Mouse (Mus musculus) midbrain, embryonic 15.5 days (tissue): ENCODE measurements at regions not wholly inside any gene's neighbourhood (a gene's known extent, or its start where the extent isn't known, plus 50 kb on each side); places are given as distances from the start of the nearest gene placed in this dataset.

Source experiments
- ATAC-seq: fragments of 200-750 bp; cut with Nextera tagmentation; replicated peaks from 2 replicates; pipeline ENCODE4 v1.8.0; 2017; ENCODE audit warnings: moderate TSS enrichment
- H3K27ac ChIP-seq: fragments of 300-500 bp; sonication (generic); 2 replicates; pipeline ENCODE4 v1.5.1; 2015; ENCODE audit warnings: mild to moderate bottlenecking, inconsistent platforms
- H3K27me3 ChIP-seq: fragments of 300-500 bp; sonication (generic); replicated peaks from 2 replicates; pipeline ENCODE4 v1.6.1; 2015; ENCODE audit warnings: inconsistent platforms
- H3K36me3 ChIP-seq: fragments of 300-500 bp; sonication (generic); replicated peaks from 2 replicates; pipeline ENCODE4 v1.6.1; 2015; ENCODE audit warnings: inconsistent platforms
- H3K4me1 ChIP-seq: fragments of 300-500 bp; sonication (generic); 2 replicates; pipeline ENCODE4 v1.6.1; 2015; ENCODE audit warnings: inconsistent platforms
- H3K4me2 ChIP-seq: fragments of 300-500 bp; sonication (generic); 2 replicates; pipeline ENCODE4 v1.6.1; 2015; ENCODE audit warnings: inconsistent platforms, mild to moderate bottlenecking, moderate library complexity
- H3K4me3 ChIP-seq: fragments of 300-500 bp; sonication (generic); 2 replicates; pipeline ENCODE4 v1.5.1; 2015; ENCODE audit warnings: mild to moderate bottlenecking, inconsistent platforms
- H3K9ac ChIP-seq: fragments of 300-500 bp; sonication (generic); 2 replicates; pipeline ENCODE4 v1.6.1; 2015; ENCODE audit warnings: mild to moderate bottlenecking, inconsistent platforms
- H3K9me3 ChIP-seq: fragments of 300-500 bp; sonication (generic); 2 replicates; pipeline ENCODE4 v1.6.1; 2016; ENCODE audit warnings: inconsistent platforms
- WGBS: fragments of 180-500 bp; shearing (Covaris S2); methylation state at CpG from one replicate; pipeline ENCODE4 v1.1.7; 2015; ENCODE audit warnings: mixed read lengths; 5-methylcytosine and 5-hydroxymethylcytosine counted together

DNA sequence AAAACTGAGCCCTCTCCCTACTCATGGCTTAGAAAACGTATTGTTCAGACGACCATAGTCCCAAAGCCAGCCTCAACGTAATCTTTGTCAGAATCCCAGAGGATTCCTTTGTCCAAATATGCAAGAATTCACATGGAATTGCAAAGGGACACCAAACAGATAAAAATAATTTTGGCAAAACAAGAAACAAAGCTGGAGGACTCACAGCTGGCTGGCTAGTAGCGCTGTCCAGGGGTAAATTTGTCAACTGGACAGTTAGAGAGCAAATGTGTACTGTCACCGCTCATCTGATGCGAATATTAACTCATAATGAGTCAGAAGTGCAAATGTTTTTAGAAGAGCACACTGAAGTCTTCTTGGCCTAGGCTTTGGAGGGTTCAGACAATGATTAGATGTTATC, 60.5 kb upstream of the Plcl2 start:
- no peak overlapping the region for H3K9ac ChIP-seq
- no peaks in the 10 kb centered on the region for H3K36me3 ChIP-seq
- no peak overlapping the region for H3K4me3 ChIP-seq
- H3K27ac ChIP-seq: no peak overlapping the region
- 86% methylated on average over 6 of the region's 6 CpGs for WGBS
- H3K27me3 ChIP-seq: no peaks in the 10 kb centered on the region
- H3K4me2 ChIP-seq: no peak overlapping the region
- no peak for ATAC-seq
- no peaks in the 10 kb centered on the region for H3K4me1 ChIP-seq
- H3K9me3 ChIP-seq: no peaks in the 10 kb centered on the region

DNA sequence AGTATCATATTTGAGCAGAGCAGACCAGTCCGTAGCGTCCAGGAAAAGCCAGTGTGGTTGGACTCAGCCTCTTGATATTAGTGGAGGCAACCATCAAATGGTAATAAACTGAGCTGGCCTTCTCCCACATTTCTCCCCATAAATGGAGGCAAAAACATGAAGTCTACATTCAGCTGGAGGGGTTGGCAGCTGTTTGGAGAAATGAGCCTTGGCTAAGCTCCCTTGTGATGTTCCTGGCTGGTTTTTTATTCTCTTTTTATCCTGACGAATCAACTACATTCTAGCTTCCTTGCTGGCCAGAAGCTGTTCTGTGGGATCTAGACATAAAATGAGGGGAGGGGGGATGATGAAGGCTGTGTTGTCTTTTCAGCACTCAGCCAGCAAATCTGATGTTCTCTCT, 57.6 kb upstream of the Plcl2 start:
- Histone ChIP-seq H3K27ac (no peak overlapping the region), H3K4me1 (no peaks in the 10 kb centered on the region), H3K9me3 (no peaks in the 10 kb centered on the region), H3K4me3 (no peak overlapping the region), H3K36me3 (no peaks in the 10 kb centered on the region), H3K9ac (no peak overlapping the region), H3K27me3 (no peaks in the 10 kb centered on the region), H3K4me2 (no peak overlapping the region)
- ATAC-seq: no peak
- WGBS: 91% methylated on average over 3 of the region's 3 CpGs

DNA sequence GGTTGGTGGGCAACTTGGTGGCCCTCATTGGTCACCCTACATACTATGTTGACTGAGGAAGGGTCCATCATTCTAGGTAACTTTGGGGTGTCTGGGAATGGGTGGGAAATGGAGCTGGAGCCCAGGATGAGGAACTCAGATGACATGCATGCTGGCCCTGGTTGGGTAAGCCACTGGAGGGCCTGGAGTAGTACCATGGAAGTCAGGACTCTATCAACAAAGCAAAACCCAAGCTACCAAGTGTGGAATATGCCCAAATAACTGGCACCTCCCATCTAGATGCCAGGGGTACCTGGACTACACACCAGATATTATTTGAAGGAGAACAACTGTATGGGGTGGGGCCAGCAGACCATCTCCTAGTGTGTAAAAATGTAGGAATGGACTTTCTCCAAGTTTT, 55.7 kb upstream of the Plcl2 start:
- no peaks in the 10 kb centered on the region for H3K27me3 ChIP-seq
- no peak overlapping the region for H3K4me3 ChIP-seq
- no peak for ATAC-seq
- H3K4me2 ChIP-seq: no peak overlapping the region
- H3K27ac ChIP-seq: no peak overlapping the region
- no peaks in the 10 kb centered on the region for H3K9me3 ChIP-seq
- H3K4me1 ChIP-seq: no peaks in the 10 kb centered on the region
- H3K9ac ChIP-seq: no peak overlapping the region
- no peaks in the 10 kb centered on the region for H3K36me3 ChIP-seq

DNA sequence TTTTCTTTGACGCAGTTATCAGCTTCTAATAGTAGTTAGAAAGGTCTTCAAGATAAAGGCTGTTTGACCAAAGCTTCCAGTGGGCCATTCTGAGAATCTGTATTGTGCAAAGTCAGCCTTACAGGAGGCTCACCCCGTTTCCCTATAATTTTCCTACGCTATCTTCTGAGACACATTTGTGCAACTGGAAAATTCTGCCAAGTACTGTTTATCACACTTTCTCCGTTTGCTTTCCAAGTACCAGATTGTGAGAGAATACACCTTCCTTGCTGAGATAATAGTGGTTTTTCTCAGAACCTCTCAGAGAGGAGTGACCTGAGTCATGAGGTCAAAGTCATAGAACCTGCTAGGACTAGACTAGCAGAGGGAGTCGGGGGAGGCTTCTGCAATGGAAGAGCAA, 55.2 kb upstream of the Plcl2 start:
- H3K4me3 ChIP-seq: no peak overlapping the region
- H3K4me2 ChIP-seq: no peak overlapping the region
- H3K27ac ChIP-seq: no peak overlapping the region
- no peak overlapping the region for H3K9ac ChIP-seq
- no peaks in the 10 kb centered on the region for H3K4me1 ChIP-seq
- WGBS: 91% methylated on average over 5 of the region's 5 CpGs
- no peaks in the 10 kb centered on the region for H3K36me3 ChIP-seq
- no peak for ATAC-seq
- H3K27me3 ChIP-seq: no peaks in the 10 kb centered on the region
- no peaks in the 10 kb centered on the region for H3K9me3 ChIP-seq

DNA sequence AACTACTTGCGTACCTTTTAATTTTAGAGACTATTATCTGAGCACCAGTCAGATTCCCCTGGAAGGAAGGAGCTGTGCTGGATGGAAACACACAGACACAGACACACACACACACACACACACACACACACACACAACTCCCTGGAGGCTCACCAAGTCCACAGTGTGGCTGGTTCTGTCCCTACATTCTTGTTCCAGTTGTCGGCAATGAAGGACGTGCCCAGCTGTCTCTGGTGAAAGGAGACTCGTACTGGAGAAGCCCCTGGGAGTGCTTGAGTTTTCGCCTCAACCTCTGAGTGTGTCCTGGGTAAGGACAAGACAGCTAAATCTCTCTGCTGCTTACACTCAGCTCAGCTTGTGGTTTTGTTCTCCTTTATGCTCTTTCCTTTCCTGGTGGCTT, 54.3 kb upstream of the Plcl2 start:
- no peak overlapping the region for H3K27ac ChIP-seq
- no peaks in the 10 kb centered on the region for H3K9me3 ChIP-seq
- no peak overlapping the region for H3K9ac ChIP-seq
- ATAC-seq: no peak
- H3K4me1 ChIP-seq: no peaks in the 10 kb centered on the region
- no peak overlapping the region for H3K4me3 ChIP-seq
- H3K36me3 ChIP-seq: no peaks in the 10 kb centered on the region
- H3K27me3 ChIP-seq: no peaks in the 10 kb centered on the region
- 91% methylated on average over 5 of the region's 5 CpGs for WGBS
- H3K4me2 ChIP-seq: no peak overlapping the region

DNA sequence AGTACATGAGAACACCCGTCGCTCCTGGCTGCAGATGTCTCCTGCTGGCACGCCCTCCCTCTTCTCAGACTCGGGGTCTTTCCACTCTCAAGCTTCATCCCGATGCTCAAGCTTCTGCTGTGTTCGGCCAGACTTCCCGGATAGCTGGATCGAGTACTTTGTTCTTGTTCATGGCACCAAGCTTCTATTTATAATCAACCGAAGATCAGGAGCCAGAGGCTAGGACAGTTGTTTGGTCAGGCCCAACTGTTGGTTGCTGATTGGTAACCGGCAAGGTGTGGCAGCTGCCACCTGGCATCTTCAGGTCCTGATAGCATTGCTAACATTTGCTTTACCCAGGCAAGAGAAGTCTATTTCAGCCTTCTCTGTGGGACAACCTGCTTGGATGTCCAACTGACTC, 53.5 kb upstream of the Plcl2 start:
- no peak overlapping the region for H3K4me3 ChIP-seq
- 93% methylated on average over 10 of the region's 10 CpGs for WGBS
- ATAC-seq: no peak
- H3K27ac ChIP-seq: no peak overlapping the region
- no peaks in the 10 kb centered on the region for H3K36me3 ChIP-seq
- H3K4me1 ChIP-seq: no peaks in the 10 kb centered on the region
- no peak overlapping the region for H3K4me2 ChIP-seq
- H3K9me3 ChIP-seq: no peaks in the 10 kb centered on the region
- no peak overlapping the region for H3K9ac ChIP-seq
- no peaks in the 10 kb centered on the region for H3K27me3 ChIP-seq

DNA sequence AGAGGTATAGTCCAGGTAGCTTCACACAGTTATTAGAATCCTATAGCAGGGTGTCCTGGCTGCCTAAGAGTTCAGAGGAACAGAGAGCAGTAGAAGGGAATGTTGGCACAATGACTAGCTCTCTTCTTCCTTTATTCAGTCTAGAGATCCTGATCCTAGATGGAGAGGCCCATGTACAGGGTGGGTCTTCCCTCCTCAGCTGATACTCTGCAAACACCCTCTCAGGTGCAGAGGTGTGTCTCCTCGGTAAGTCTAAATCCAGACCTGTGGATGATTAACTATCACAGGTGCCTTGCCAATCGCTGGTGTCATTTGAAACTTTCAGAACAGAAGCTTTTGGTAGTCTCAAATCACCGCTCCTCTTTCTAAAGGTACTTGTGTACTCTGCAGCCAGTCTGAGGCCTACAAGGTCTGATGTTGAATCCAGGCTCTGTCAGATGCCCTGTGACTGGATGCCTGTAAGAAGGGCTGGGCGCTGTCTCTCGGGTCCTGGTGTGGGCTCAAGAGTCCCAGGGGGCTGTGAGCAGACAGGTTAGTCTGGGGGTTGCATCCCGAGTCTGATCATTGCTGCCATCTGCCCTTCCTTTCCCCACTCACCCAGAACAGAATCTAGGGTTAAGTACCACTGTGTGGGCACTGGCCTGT, 52.0 kb upstream of the Plcl2 start:
- H3K36me3 ChIP-seq: no peaks in the 10 kb centered on the region
- no peak overlapping the region for H3K27ac ChIP-seq
- H3K9ac ChIP-seq: no peak overlapping the region
- H3K4me3 ChIP-seq: no peak overlapping the region
- no peaks in the 10 kb centered on the region for H3K27me3 ChIP-seq
- H3K4me1 ChIP-seq: no peaks in the 10 kb centered on the region
- 84% methylated on average over 6 of the region's 6 CpGs for WGBS
- H3K9me3 ChIP-seq: no peaks in the 10 kb centered on the region
- no peak overlapping the region for H3K4me2 ChIP-seq
- no peak for ATAC-seq

DNA sequence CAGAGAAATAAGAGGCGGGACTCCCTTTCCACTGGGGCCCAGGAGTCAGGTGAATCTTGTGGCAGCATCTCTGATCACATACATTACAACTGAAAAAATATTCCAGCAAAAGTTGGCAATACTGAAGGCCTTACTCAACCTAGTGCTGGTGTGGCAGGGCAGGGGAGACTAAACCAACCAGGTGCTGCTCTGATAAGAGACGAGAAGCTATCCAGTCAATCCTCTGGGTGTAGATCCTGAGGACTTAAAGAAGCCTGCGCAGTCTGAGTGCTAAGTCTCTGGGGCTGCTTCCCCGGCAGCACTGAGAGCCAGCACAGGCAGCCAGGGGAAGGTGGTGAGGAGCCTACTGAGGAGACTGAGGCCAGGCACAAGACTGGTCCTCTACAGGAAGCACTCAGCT, 51.0 kb upstream of the Plcl2 start:
- no peaks in the 10 kb centered on the region for H3K4me1 ChIP-seq
- H3K36me3 ChIP-seq: no peaks in the 10 kb centered on the region
- 87% methylated on average over 4 of the region's 4 CpGs for WGBS
- no peak overlapping the region for H3K4me2 ChIP-seq
- H3K9me3 ChIP-seq: no peaks in the 10 kb centered on the region
- H3K27ac ChIP-seq: no peak overlapping the region
- no peak overlapping the region for H3K4me3 ChIP-seq
- no peak overlapping the region for H3K9ac ChIP-seq
- no peaks in the 10 kb centered on the region for H3K27me3 ChIP-seq
- no peak for ATAC-seq
